Mouse (Mus musculus) frontal cortex, postnatal 36 days (tissue): ENCODE results near the gene Utp15.

ENCODE experiments used
- DNase-seq, 2 experiments: peaks; one replicate each; pipeline ENCODE4 v3.0.0; 2022; ENCODE audit warnings: low spot score in 2 of 2

Gene Utp15

GRCm38 (mm10) chr13:98262636-98263457 lies at the start of gene Utp15, which contains the start of gene Ankra2:
TSS of gene Utp15 (minus strand) at chr13:98263041.
TSS of gene Ankra2 (plus strand) at chr13:98263074.
- DNase-seq, result peak; percentile 98 to 99

- DNase-seq, result no peak
These were observed 48.8 kb upstream of the Utp15 start for GRCm38 (mm10) chr13:98311597-98311996.

- no peak for DNase-seq
These were observed 45.9 kb upstream of the Utp15 start for GRCm38 (mm10) chr13:98308724-98309123.

- DNase-seq, result no peak
These were observed 45.2 kb upstream of the Utp15 start for GRCm38 (mm10) chr13:98308004-98308403.

GRCm38 (mm10) chr13:98306852-98307475 lies 44.1 kb upstream of the Utp15 start:
- DNase-seq, result peak in 1 of 2 experiments; percentile 40

- DNase-seq, result no peak
These were observed 43.6 kb upstream of the Utp15 start for GRCm38 (mm10) chr13:98306393-98306792.

- no peak for DNase-seq
These were observed 42.4 kb upstream of the Utp15 start for GRCm38 (mm10) chr13:98305257-98305656.

GRCm38 (mm10) chr13:98298833-98299758 lies 36.3 kb upstream of the Utp15 start:
- peak; percentile 79 to 80 for DNase-seq

GRCm38 (mm10) chr13:98297883-98298482 lies 35.1 kb upstream of the Utp15 start:
- no peak for DNase-seq

GRCm38 (mm10) chr13:98296072-98296471 lies 33.2 kb upstream of the Utp15 start:
- no peak for DNase-seq

- no peak for DNase-seq
These were observed 28.9 kb upstream of the Utp15 start for GRCm38 (mm10) chr13:98291712-98292111.

GRCm38 (mm10) chr13:98290719-98291118 lies 27.9 kb upstream of the Utp15 start:
- DNase-seq, result no peak

GRCm38 (mm10) chr13:98280990-98281650 lies 18.3 kb upstream of the Utp15 start:
- no peak for DNase-seq

- DNase-seq, result no peak
These were observed 16.8 kb upstream of the Utp15 start, which contains the start of gene Gm21976 for GRCm38 (mm10) chr13:98279686-98280085. TSS of gene Gm21976 (plus strand) at chr13:98279887.

GRCm38 (mm10) chr13:98277501-98277900 lies 14.7 kb upstream of the Utp15 start:
- DNase-seq, result no peak

- no peak for DNase-seq
These were observed 13.4 kb upstream of the Utp15 start for GRCm38 (mm10) chr13:98276253-98276652.

GRCm38 (mm10) chr13:98275646-98276045 lies 12.8 kb upstream of the Utp15 start:
- no peak for DNase-seq

GRCm38 (mm10) chr13:98274023-98274422 lies 11.2 kb upstream of the Utp15 start:
- no peak for DNase-seq

GRCm38 (mm10) chr13:98264111-98264510 lies 1.3 kb upstream of the Utp15 start:
- DNase-seq, result no peak

- no peak for DNase-seq
These were observed 682 bp upstream of the Utp15 start for GRCm38 (mm10) chr13:98263458-98263987.

GRCm38 (mm10) chr13:98254921-98255320 lies 7.9 kb downstream of the Utp15 start:
- peak; percentile 60 to 84 for DNase-seq
